Mouse (Mus musculus) adrenal gland, adult (tissue): ENCODE measurements at regions not wholly inside any gene's neighbourhood (a gene's known extent, or its start where the extent isn't known, plus 50 kb on each side); places are given as distances from the start of the nearest gene placed in this dataset.

Source experiments
- DNase-seq, 2 experiments: peaks; one replicate each; pipeline ENCODE4 v3.0.0; 2022 to 2023; ENCODE audit warnings: low spot score in 1 of 2; ENCODE audit not compliant: inconsistent age in 2 of 2

- no peak for DNase-seq
These were observed 73.1 kb downstream of the Rps15a start for GRCm38 (mm10) chr7:118042914-118043313.

- DNase-seq: no peak
These were observed 76.1 kb downstream of the Rps15a start for GRCm38 (mm10) chr7:118039862-118040261.

- DNase-seq: no peak
These were observed 78.9 kb downstream of the Rps15a start for GRCm38 (mm10) chr7:118037062-118037461.

GRCm38 (mm10) chr7:118026106-118026526, 89.9 kb downstream of the Rps15a start:
- no peak for DNase-seq

DNA sequence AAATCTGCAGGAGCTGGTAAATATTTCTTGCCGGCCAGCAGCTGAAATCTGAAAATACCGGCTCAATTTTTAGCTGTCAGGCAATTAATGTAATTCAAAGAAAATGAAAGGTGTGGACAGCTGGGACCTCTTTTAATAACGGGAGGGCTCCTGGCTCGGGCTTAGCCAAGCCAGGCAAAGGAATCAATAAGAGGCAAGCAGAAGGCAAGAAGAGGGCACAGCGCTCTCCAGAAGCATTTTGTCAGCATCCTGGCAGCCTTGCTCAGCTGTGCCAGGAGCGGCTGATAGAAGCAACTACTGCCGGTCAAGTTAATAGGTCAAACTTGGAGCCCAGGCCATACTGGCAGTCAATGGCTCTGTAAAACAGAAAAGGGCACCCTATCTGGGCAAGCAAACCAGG, 111.4 kb downstream of the Rps15a start:
- DNase-seq: no peak

GRCm38 (mm10) chr7:118001881-118002280, 114.1 kb downstream of the Rps15a start:
- DNase-seq: no peak

DNA sequence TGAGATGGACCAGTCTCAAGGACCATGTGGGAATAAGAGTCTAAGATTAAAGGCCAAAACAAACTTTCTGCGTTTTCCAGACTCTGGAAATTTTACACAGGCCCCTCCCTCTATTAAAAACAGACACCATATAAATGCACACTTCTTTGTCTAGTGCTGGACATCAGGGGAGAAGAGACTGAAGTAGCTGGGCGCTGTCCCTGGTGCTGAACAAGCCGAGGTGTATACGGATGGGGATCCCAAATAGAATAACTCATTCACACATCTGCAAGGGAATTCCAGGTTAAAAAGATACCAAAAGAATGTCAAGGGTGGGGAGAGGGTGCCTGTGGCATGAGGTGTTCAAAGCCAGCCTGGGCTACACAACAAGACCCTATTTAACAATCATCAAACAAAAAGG, 114.9 kb downstream of the Rps15a start:
- DNase-seq: peak; percentile 25 to 78

- no peak for DNase-seq
These were observed 133.8 kb downstream of the Rps15a start for GRCm38 (mm10) chr7:117982177-117982576.

GRCm38 (mm10) chr7:117971176-117971575, 144.8 kb downstream of the Rps15a start:
- DNase-seq: no peak

DNA sequence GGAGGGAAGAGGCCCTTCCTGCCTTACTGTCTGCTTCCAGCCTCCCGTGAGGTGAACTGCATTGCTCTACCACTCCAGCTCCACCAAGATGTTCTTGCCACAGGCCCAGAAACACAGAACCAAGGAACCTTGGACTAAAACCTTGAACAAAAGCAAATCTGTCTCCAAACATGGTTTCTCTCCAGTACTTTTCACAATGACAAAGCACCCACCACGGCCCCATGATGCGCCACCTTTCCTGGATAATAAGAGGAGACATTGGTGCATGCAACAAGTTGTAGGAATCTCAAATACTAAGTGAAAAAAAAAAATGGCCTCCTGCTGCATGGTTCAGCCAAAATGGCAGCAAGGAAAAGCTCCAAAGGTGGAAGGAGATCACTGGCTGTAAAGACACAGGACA, 172.6 kb downstream of the Rps15a start:
- DNase-seq: no peak

- DNase-seq: no peak
These were observed 176.4 kb downstream of the Rps15a start for GRCm38 (mm10) chr7:117939618-117940017.

- DNase-seq: no peak
These were observed 181.1 kb downstream of the Rps15a start for GRCm38 (mm10) chr7:117934908-117935307.

DNA sequence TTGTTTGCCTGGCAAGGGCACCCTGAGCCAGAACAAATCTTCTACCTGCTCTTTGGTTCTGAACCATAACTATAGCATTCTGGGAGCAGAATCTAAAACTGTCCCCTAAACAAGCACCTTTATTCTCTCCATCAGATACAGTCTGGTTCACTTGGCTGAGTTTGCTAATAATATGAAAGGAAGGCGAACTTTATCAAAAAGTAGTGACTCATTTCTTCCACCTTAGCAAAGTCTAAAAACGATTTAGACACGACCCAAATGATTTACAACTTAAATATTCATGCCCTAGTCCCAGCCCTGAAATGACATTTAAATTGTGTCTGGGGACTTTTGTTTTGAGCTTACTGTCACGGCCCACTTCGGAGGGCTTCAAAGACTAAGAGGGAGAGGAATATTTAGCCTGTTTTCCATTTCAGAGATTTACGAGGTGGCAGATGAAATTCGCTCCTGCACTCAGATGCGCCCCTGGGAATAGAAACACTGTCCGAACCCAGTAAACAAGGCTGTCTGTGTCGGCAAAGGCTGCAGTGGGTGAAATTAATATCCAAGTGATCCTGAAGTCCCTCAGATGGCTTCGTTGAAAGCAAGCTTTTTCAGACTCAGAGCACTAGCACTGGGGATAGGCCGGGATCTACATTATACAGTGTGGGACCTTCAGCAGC, 184.6 kb downstream of the Rps15a start:
- DNase-seq: peak in 1 of 2 experiments; percentile 18

DNA sequence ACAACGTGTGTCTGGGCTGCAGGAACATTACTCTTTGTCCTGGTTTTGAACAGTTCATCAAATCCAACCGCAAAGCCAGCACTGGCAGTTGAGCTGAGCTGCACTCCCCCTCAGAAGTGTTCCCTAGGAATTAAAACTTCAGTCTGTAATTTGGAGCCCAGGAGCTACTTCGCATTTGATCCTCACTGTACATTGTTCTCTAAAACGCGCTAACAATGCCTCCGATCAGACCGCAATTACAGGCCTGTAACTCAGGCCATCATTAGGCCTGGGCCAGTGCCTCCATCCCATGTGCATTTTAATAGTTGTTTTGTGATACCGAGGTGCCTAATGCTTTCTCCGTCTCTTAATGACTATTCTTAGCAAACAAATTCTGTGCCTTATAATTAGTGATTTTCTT, 185.6 kb downstream of the Rps15a start:
- no peak for DNase-seq

DNA sequence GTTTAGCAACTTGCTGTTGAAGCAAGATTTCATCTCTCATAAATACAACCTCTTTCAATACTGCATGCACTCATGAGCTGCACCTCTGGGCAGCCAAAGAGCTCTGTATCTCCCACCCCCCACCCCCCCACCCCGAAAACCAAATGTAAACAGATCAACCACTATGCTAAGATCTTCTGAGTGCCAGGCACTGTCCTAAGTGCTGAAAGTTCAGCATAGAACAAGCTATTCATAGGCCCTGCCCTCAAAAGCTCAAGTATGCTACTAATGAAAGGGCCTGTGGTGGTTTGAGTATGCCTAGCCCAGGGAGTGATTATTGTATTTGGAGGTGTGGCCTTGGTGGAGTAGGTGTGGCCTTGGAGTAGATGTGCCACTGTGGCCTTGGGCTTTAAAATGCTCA, 189.6 kb downstream of the Rps15a start:
- DNase-seq: no peak

GRCm38 (mm10) chr7:117922270-117922669, 193.7 kb downstream of the Rps15a start:
- no peak for DNase-seq

DNA sequence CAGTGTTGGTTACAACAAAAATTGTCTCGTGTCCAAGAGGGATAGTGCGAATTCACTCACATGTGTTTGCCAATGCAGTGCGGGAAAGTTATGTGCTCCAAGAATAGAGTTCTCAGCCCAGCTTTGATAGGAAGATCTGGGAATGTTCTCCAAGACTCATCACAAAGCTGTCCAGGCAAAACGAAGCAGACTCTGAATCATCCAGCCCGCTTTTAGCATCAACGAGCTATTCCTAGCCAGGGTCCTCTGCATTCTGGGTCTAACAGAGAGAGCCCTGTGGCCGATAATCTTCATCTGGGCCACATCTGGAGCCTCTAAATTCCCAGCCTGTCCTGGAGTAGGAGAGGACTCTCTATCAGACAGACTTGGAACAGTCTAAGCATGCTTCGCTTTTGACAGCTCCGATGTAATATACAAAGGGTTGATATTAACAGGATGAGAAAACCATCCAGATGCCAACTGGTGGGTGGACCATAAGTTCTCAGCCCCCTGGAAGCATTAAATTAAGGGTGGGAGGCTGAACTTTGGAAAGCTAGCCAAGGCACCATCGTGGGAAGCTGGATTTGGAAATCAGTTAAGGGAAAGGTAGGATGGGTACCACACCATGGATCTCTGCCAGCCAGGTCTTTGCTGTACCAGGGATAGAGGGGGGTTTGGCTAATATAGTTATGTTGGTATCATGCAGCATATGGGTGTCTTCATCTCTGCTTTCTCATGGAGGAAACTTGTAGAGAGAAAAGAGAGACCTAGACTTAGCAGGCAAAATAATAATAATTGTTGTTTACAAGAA, 197.6 kb downstream of the Rps15a start:
- no peak for DNase-seq

DNA sequence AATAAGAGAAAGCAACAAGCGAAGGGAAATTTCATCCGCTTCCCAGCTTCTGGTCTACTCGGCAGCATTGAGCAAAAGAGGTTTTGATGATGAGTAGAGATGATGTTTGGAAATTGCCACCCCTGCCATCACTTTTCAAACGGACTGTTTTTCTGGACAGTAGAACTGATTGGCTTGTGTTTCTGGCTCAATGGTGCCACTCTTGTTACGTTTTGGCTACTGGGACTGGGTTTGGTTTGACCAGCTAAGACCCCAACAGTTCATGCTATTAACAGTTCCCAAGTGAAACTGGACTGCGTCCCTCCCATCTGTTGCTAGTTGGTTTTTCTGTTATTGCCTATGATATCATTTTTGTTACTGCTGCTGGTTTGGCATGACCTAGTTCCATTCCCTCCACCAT, 199.1 kb downstream of the Rps15a start:
- no peak for DNase-seq

DNA sequence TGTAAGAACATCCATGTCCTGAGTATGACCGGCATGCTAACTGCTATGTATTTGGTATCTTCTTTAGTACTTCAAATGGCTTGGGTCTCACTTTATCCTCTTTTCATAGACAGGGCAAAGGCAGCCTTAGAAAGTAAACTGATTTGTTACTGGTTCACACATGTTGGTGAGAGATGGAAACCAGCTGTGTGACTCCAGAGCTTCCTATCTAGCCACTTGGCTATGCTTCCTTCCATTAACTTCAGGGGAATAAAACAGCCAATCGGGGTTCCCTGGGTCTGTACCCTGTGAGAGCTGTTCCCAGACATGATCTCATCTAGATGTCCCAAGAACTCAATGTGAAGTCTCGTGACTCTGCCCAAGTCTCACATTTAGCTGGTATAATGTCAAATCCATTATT, 203.5 kb downstream of the Rps15a start:
- no peak for DNase-seq

- DNase-seq: no peak
These were observed 204.9 kb downstream of the Rps15a start for GRCm38 (mm10) chr7:117911062-117911461.

DNA sequence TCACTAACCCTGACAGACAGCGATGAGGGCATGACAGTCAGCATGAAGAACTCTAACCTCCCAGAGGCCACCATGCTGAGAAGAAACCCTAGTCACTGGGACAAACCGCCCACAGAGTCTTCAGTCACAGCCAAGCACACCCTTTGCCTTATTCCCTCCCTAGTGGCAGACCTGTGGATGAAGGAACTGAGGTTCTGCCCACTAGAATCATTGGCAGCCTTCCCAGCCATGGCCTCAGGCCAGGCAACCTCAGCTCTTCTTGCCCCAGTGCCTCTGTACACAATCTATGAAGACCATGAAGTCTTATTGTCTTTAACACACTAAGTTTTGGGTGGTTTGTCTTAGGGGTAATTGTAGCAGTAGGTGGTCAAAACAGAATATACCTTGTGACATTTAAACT, 219.5 kb downstream of the Rps15a start:
- peak; percentile 13 to 62 for DNase-seq

GRCm38 (mm10) chr7:117887288-117887687, 228.7 kb downstream of the Rps15a start:
- no peak for DNase-seq

GRCm38 (mm10) chr7:117882803-117883202, 233.2 kb downstream of the Rps15a start:
- peak; percentile 59 to 91 for DNase-seq
